Comparison of ENCODE assay signal across 14 mouse cellular contexts in the genomic region with DNA sequence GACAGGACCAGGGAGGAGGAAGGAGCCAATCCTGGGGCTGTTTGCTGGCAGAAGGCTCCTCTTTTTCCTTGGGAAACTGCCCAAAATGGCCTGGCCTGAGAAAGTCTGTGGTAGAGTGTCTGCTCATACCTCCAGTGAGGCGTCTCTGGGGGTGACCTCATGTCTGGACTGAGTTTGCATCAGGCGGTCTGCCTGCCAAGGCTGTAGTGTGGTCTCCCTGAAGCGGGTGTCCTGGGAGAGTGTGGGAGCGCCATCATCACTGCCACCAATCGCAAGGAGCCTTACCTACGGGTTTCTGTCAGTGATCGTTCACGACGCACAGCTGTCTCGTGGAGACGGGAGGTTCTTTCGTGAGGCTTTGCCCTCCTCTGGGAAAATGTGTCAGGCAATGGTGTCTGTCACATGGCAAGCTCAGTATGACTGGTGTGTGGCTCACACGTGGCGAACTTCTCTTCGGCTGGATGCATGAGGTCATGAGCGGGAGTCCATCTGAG. TPM values are rescaled to one million over a fixed set of nuclear protein-coding genes. Genes with fewer than 3 reads are reported as not detected.
A peak's percentile ranks its signal among the peaks of the same experiment; 100 is the strongest.
DNase-seq lines count a peak whose midpoint lies in the region; ATAC-seq and TF ChIP-seq lines count a peak whose summit lies in the region.
"Had no signal": no experiment of that assay in that cellular context is flagged by ENCODE, and none has a peak within 500 bp of the region (broad histone marks: within the 10 kb centered on the region; RNA-seq: fewer than 3 reads in every experiment).

No protein-coding gene starts in this region.

- no peak for TF ChIP-seq EP300 in heart, adult 2 months (IDR thresholded peaks at IDR 0.05; ENCODE audit: insufficient read depth, low read depth, low read length)

- intact Hi-C loops in heart, adult 2 months (cut with DNase I) = no loop called here

- H3K9me3 ChIP-seq in heart, embryonic 12.5 days (replicated peaks) = no peaks in the 10 kb centered on the region
- H3K9me3 ChIP-seq in forebrain, embryonic 14.5 days (replicated peaks; ENCODE audit: control insufficient read depth, low read length) = no peaks in the 10 kb centered on the region
- H3K9me3 ChIP-seq: embryonic facial prominence, embryonic 13.5 days had no signal

- no peak for TF ChIP-seq CTCF in heart, adult 2 months (IDR thresholded peaks at IDR 0.05)

- H3K4me3 ChIP-seq in heart, adult 2 months = no peak overlapping the region
- H3K4me3 ChIP-seq in heart, embryonic 12.5 days = no peak overlapping the region
- H3K4me3 ChIP-seq in forebrain, embryonic 14.5 days (ENCODE audit: low read depth, low read length) = no peak overlapping the region
- H3K4me3 ChIP-seq: embryonic facial prominence, embryonic 13.5 days had no signal

- ATAC-seq in heart, embryonic 12.5 days (ENCODE audit: insufficient number of reproducible peaks, low FRiP score) = no peak
- no peak for ATAC-seq in forebrain, embryonic 14.5 days
- ATAC-seq: CD4-positive, CD25-positive, alpha-beta regulatory T cell, adult 4 months; hindbrain, postnatal 0 days had no signal

- no peaks in the 10 kb centered on the region for H3K27me3 ChIP-seq in heart, adult 2 months (ENCODE audit: control insufficient read depth, insufficient read depth, low read length)
- H3K27me3 ChIP-seq in heart, embryonic 12.5 days (replicated peaks) = peaks cover 35% of the 10 kb centered on the region
- no peaks in the 10 kb centered on the region for H3K27me3 ChIP-seq in forebrain, embryonic 14.5 days (replicated peaks; ENCODE audit: control insufficient read depth, insufficient read depth, low read length)

- no peak overlapping the region for H3K9ac ChIP-seq in heart, adult 2 months (ENCODE audit: low read depth, low read length)
- H3K9ac ChIP-seq in heart, embryonic 12.5 days = no peak overlapping the region
- H3K9ac ChIP-seq in forebrain, embryonic 14.5 days (ENCODE audit: low read length) = no peak overlapping the region
- H3K9ac ChIP-seq: embryonic facial prominence, embryonic 13.5 days had no signal

- H3K4me1 ChIP-seq in heart, adult 2 months (ENCODE audit: control insufficient read depth, insufficient read depth, low read length) = peaks cover 17% of the 10 kb centered on the region
- peaks cover 4% of the 10 kb centered on the region; the same call in 1 of the 2 replicates for H3K4me1 ChIP-seq in heart, embryonic 12.5 days (replicated peaks)
- peaks cover 7% of the 10 kb centered on the region; the same call in 1 of the 2 replicates for H3K4me1 ChIP-seq in forebrain, embryonic 14.5 days (ENCODE audit: control insufficient read depth, insufficient read depth, low read length)

- 82% methylated on average over 16 of the region's 16 CpGs for WGBS in heart, adult 2 months
- WGBS in heart, embryonic 12.5 days = 79% methylated on average over 16 of the region's 16 CpGs
- WGBS in forebrain, embryonic 14.5 days = 87% methylated on average over 16 of the region's 16 CpGs

- H3K36me3 ChIP-seq in heart, adult 2 months (ENCODE audit: control insufficient read depth, insufficient read depth, low read length) = no peaks in the 10 kb centered on the region
- no peaks in the 10 kb centered on the region for H3K36me3 ChIP-seq in heart, embryonic 12.5 days
- H3K36me3 ChIP-seq in forebrain, embryonic 14.5 days (ENCODE audit: control insufficient read depth, insufficient read depth, low read length) = no peaks in the 10 kb centered on the region
- H3K36me3 ChIP-seq: embryonic facial prominence, embryonic 13.5 days had no signal

- TF ChIP-seq POLR2A in heart, adult 2 months (IDR thresholded peaks at IDR 0.05; ENCODE audit: insufficient read depth, low read depth, low read length) = no peak

- peak; percentile 59 to 70 for DNase-seq in heart, adult 2 months
- DNase-seq in NIH3T3 (ENCODE audit: low read depth) = peak; percentile 94
- peak; percentile 69 for DNase-seq in heart, adult 8-10 months (ENCODE audit: low spot score)
- peak; percentile 86 for DNase-seq in lung, postnatal 10 days
- no peak for DNase-seq in retina, embryonic 14.5 days (ENCODE audit: low spot score)
- DNase-seq in forebrain, embryonic 14.5 days (ENCODE audit: low spot score) = no peak
- DNase-seq in cerebellum, adult 18-20 months = no peak
- DNase-seq: cerebellum, adult 9-11 months; kidney, postnatal 10 days; thymus, adult 18-20 months had no signal

- no peaks in the 10 kb centered on the region for H3K79me2 ChIP-seq in heart, adult 2 months (replicated peaks; ENCODE audit: control insufficient read depth, insufficient read depth, low read length)

- no peak overlapping the region for H3K4me2 ChIP-seq in heart, embryonic 12.5 days
- H3K4me2 ChIP-seq in forebrain, embryonic 14.5 days (ENCODE audit: low read length) = no peak overlapping the region
- H3K4me2 ChIP-seq: embryonic facial prominence, embryonic 13.5 days had no signal

- H3K27ac ChIP-seq in heart, adult 2 months = peak overlapping the region; percentile 65
- no peak overlapping the region for H3K27ac ChIP-seq in heart, embryonic 12.5 days (ENCODE audit: poor library complexity, severe bottlenecking)
- H3K27ac ChIP-seq in forebrain, embryonic 14.5 days (ENCODE audit: low read depth, low read length) = no peak overlapping the region
- H3K27ac ChIP-seq: embryonic facial prominence, embryonic 13.5 days; hindbrain, postnatal 0 days had no signal

RNA-seq across cellular contexts. Expression of a gene that starts 2.3 kb away (rescaled TPM):
- 1 to 10 TPM; 1.2 to 1.5 TPM for total RNA-seq in heart, adult 2 months (2021)
- 1.6 and 1.8 TPM in 2 replicates for polyA plus RNA-seq in heart, adult 2 months (2012; rRNA removed)
- polyA plus RNA-seq in heart, embryonic 12.5 days (2016; fragmentation: Nextera tagmentation; extraction: Ambion mirVana) = 0.82 and 1.2 TPM in 2 replicates
- total RNA-seq in heart, adult 8-10 months (2022) = 1 to 10 TPM; 1.2 to 2.0 (median 1.5) TPM
- polyA plus RNA-seq in forebrain, embryonic 14.5 days (2014; fragmentation: Nextera tagmentation; extraction: Ambion mirVana) = 1.0 and 1.4 TPM in 2 replicates
- polyA plus RNA-seq: CD4-positive, CD25-positive, alpha-beta regulatory T cell, adult 4 months had no signal

RNA-seq across cellular contexts. Expression of a gene that starts 25.8 kb away (rescaled TPM):
- total RNA-seq in heart, adult 2 months (2021) = under 1 TPM; 0.41 to 0.47 TPM
- 1.3 and 1.8 TPM in 2 replicates for polyA plus RNA-seq in heart, adult 2 months (2012; rRNA removed)
- polyA plus RNA-seq in heart, embryonic 12.5 days (2016; fragmentation: Nextera tagmentation; extraction: Ambion mirVana) = 7.9 and 8.0 TPM in 2 replicates
- total RNA-seq in heart, adult 8-10 months (2022) = under 1 TPM; 0.33 to 1.00 (median 0.66) TPM
- 10.9 and 14.3 TPM in 2 replicates for polyA plus RNA-seq in forebrain, embryonic 14.5 days (2014; fragmentation: Nextera tagmentation; extraction: Ambion mirVana)
- polyA plus RNA-seq: CD4-positive, CD25-positive, alpha-beta regulatory T cell, adult 4 months had no signal

RNA-seq across cellular contexts. Expression of a gene that starts 33.2 kb away (rescaled TPM):
- 10 to 100 TPM; 39.2 to 43.9 TPM for total RNA-seq in heart, adult 2 months (2021)
- polyA plus RNA-seq in heart, adult 2 months (2012; rRNA removed) = 27.1 and 29.3 TPM in 2 replicates
- 5.9 and 6.0 TPM in 2 replicates for polyA plus RNA-seq in heart, embryonic 12.5 days (2016; fragmentation: Nextera tagmentation; extraction: Ambion mirVana)
- total RNA-seq in heart, adult 8-10 months (2022) = 10 to 100 TPM; 38.2 to 46.2 (median 40.0) TPM
- 13.6 and 14.5 TPM in 2 replicates for polyA plus RNA-seq in forebrain, embryonic 14.5 days (2014; fragmentation: Nextera tagmentation; extraction: Ambion mirVana)

Comparison
In these comparisons a context has a peak if more than half of its experiments do, and no peak if none do; other contexts are left out.
1. DNase-seq: peak in heart, adult 2 months (2 of 2), NIH3T3 (single experiment), heart, adult 8-10 months (single experiment) and lung, postnatal 10 days (single experiment); none in retina, embryonic 14.5 days (single experiment), forebrain, embryonic 14.5 days (single experiment) and cerebellum, adult 18-20 months (0 of 2).